ENCODE assay signal across 9 mouse cellular contexts in genomic region chr9:61111733-61112415, GRCm38 (mm10).
DNase-seq lines count a peak whose midpoint lies in the region; ATAC-seq and TF ChIP-seq lines count a peak whose summit lies in the region.
"Had no signal": no experiment of that assay in that cellular context is flagged by ENCODE, and none has a peak within 500 bp of the region (broad histone marks: within the 10 kb centered on the region; RNA-seq: fewer than 3 reads in every experiment).

No protein-coding gene starts in this region.

- H3K9ac ChIP-seq in forebrain, embryonic 14.5 days (ENCODE audit: low read length) = no peak overlapping the region
- H3K9ac ChIP-seq in limb, embryonic 14.5 days (ENCODE audit: low read depth, low read length, severe bottlenecking) = no peak overlapping the region

- no peaks in the 10 kb centered on the region for H3K9me3 ChIP-seq in forebrain, embryonic 14.5 days (replicated peaks; ENCODE audit: control insufficient read depth, low read length)
- no peaks in the 10 kb centered on the region for H3K9me3 ChIP-seq in limb, embryonic 14.5 days (ENCODE audit: control insufficient read depth, low read length)

- H3K4me1 ChIP-seq in forebrain, embryonic 14.5 days (ENCODE audit: control insufficient read depth, insufficient read depth, low read length) = peaks cover 23% of the 10 kb centered on the region
- H3K4me1 ChIP-seq in limb, embryonic 14.5 days (ENCODE audit: control insufficient read depth, insufficient read depth, low read length) = no peaks in the 10 kb centered on the region

- peak overlapping the region; percentile 27 for H3K4me2 ChIP-seq in forebrain, embryonic 14.5 days (ENCODE audit: low read length)
- H3K4me2 ChIP-seq in limb, embryonic 14.5 days (replicated peaks; ENCODE audit: low read depth, low read length, severe bottlenecking) = peak overlapping the region; percentile 25; the same call in 1 of the 2 replicates

- DNase-seq in urinary bladder, postnatal 14 days (ENCODE audit: low spot score) = peak; percentile 36
- DNase-seq in urinary bladder, postnatal 10 days (ENCODE audit: low spot score) = no peak
- peak; percentile 94 for DNase-seq in forebrain, embryonic 14.5 days (ENCODE audit: low spot score)
- DNase-seq in limb, embryonic 14.5 days (ENCODE audit: low spot score) = peak; percentile 27
- peak; percentile 67 for DNase-seq in retina, postnatal 7 days (ENCODE audit: low read depth, low spot score)
- no peak for DNase-seq in ovary, postnatal 10 days (ENCODE audit: low spot score)

- 13% methylated on average over 19 of the region's 19 CpGs for WGBS in forebrain, embryonic 14.5 days
- WGBS in limb, embryonic 14.5 days = 58% methylated on average over 19 of the region's 19 CpGs

- H3K4me3 ChIP-seq in forebrain, embryonic 14.5 days (ENCODE audit: low read depth, low read length) = no peak overlapping the region
- no peak overlapping the region for H3K4me3 ChIP-seq in limb, embryonic 14.5 days (replicated peaks; ENCODE audit: low read length)

- ATAC-seq in forebrain, embryonic 14.5 days = peak; percentile 94
- ATAC-seq in limb, embryonic 14.5 days (ENCODE audit: low FRiP score, low read depth) = peak; percentile 26; the same call in 1 of the 2 replicates
- ATAC-seq in activated CD4-positive, CD25-positive, alpha-beta regulatory T cell, adult 4 months = no peak
- ATAC-seq in cerebellum, adult (ENCODE audit: insufficient number of reproducible peaks, low FRiP score, low TSS enrichment) = no peak

- no peak for TF ChIP-seq POLR2A in limb, embryonic 14.5 days (IDR thresholded peaks at IDR 0.05; ENCODE audit: borderline replicate concordance, extremely low read depth, insufficient read depth, insufficient read length)

- no peak overlapping the region for H3K27ac ChIP-seq in forebrain, embryonic 14.5 days (ENCODE audit: low read depth, low read length)
- H3K27ac ChIP-seq in limb, embryonic 14.5 days (replicated peaks; ENCODE audit: low read depth, low read length) = no peak overlapping the region
- H3K27ac ChIP-seq: kidney, postnatal 0 days had no signal

- H3K27me3 ChIP-seq in forebrain, embryonic 14.5 days (replicated peaks; ENCODE audit: control insufficient read depth, insufficient read depth, low read length) = peaks cover 10% of the 10 kb centered on the region; the same call in 1 of the 2 replicates
- no peaks in the 10 kb centered on the region for H3K27me3 ChIP-seq in limb, embryonic 14.5 days (ENCODE audit: control insufficient read depth, insufficient read depth, low read length)

- H3K36me3 ChIP-seq in forebrain, embryonic 14.5 days (ENCODE audit: control insufficient read depth, insufficient read depth, low read length) = no peaks in the 10 kb centered on the region
- H3K36me3 ChIP-seq in limb, embryonic 14.5 days (ENCODE audit: control insufficient read depth, insufficient read depth, low read length) = no peaks in the 10 kb centered on the region; the same call in 1 of the 2 replicates

Comparison
In these comparisons a context has a peak if more than half of its experiments do, and no peak if none do; other contexts are left out.
1. DNase-seq: peak in urinary bladder, postnatal 14 days (single experiment), forebrain, embryonic 14.5 days (single experiment), limb, embryonic 14.5 days (single experiment) and retina, postnatal 7 days (single experiment); none in urinary bladder, postnatal 10 days (single experiment) and ovary, postnatal 10 days (single experiment).
2. ATAC-seq: peak in forebrain, embryonic 14.5 days (single experiment) and limb, embryonic 14.5 days (single experiment); none in activated CD4-positive, CD25-positive, alpha-beta regulatory T cell, adult 4 months (single experiment) and cerebellum, adult (single experiment).